Mouse (Mus musculus): ENCODE results near the gene Mpped1. TPM values are rescaled to one million over a fixed set of nuclear protein-coding genes. Genes with fewer than 3 reads are reported as not detected.

Mpped1 gene
- polyA plus RNA-seq, 1 experiment from 2014 or later, result 0.43 TPM

DNA sequence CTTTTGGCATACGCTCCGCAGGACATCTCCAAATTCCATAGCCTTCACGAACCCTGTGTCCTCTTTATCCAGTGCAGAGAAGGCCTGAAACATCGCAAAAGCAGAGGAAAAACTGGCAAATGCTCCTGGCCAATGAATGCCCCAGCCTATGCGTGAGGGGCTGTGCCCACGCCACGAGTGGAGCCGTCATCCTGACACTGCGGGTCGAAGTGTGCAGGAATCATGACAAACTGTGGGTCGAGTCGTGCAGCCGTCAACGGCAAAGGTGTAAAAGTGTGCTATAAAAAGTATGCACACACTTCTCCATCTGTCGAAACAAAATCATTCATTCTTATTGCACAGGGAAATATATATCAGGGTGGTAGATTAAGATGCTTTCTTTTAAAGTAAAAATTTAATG lies 113.6 kb downstream of the Mpped1 start:
- Histone ChIP-seq H3K9me3 (ENCODE audit: control insufficient read depth, low read length) (no peaks in the 10 kb centered on the region), H3K27me3 (ENCODE audit: control insufficient read depth, insufficient read depth, low read depth, low read length) (no peaks in the 10 kb centered on the region; the same call in 1 of the 2 replicates), H3K4me2 (ENCODE audit: low read depth, low read length) (no peak overlapping the region), H3K36me3 (ENCODE audit: control insufficient read depth, insufficient read depth, low read length) (no peaks in the 10 kb centered on the region), H3K4me3 (ENCODE audit: low read length) (no peak overlapping the region), H3K27ac (ENCODE audit: low read length) (no peak overlapping the region), H3K9ac (ENCODE audit: low read length) (no peak overlapping the region), H3K4me1 (replicated peaks; ENCODE audit: control insufficient read depth, insufficient read depth, low read length) (no peaks in the 10 kb centered on the region)
- 75% methylated on average over 15 of the region's 15 CpGs for WGBS
- no peak for ATAC-seq (ENCODE audit: low read depth)

DNA sequence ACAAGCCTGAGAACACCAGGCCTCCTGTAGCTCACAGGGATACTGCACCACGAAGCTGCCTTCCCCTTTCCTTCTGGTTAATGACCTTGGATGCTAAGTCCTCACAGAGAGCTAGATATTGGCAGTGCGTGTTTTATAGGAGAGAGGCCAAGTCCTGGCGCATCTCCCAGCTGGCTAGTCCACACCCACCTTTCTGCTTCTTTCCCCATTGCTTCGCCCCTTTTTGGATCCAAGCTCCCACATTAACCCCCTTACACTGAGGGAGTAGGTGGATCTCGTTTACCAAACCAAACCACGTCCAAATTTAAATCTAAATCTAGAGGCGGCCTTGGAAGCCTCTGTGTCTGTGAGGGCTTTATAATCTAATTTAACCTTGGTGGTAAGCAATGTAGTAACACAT lies 115.0 kb downstream of the Mpped1 start:
- H3K4me3 ChIP-seq (ENCODE audit: low read length), result no peak overlapping the region
- no peak overlapping the region for H3K9ac ChIP-seq (ENCODE audit: low read length)
- H3K27ac ChIP-seq (ENCODE audit: low read length), result no peak overlapping the region
- no peaks in the 10 kb centered on the region; the same call in 1 of the 2 replicates for H3K27me3 ChIP-seq (ENCODE audit: control insufficient read depth, insufficient read depth, low read depth, low read length)
- no peak for ATAC-seq (ENCODE audit: low read depth)
- no peaks in the 10 kb centered on the region for H3K4me1 ChIP-seq (replicated peaks; ENCODE audit: control insufficient read depth, insufficient read depth, low read length)
- no peaks in the 10 kb centered on the region for H3K36me3 ChIP-seq (ENCODE audit: control insufficient read depth, insufficient read depth, low read length)
- no peak overlapping the region for H3K4me2 ChIP-seq (ENCODE audit: low read depth, low read length)
- WGBS, result 71% methylated on average over 7 of the region's 7 CpGs
- H3K9me3 ChIP-seq (ENCODE audit: control insufficient read depth, low read length), result no peaks in the 10 kb centered on the region

DNA sequence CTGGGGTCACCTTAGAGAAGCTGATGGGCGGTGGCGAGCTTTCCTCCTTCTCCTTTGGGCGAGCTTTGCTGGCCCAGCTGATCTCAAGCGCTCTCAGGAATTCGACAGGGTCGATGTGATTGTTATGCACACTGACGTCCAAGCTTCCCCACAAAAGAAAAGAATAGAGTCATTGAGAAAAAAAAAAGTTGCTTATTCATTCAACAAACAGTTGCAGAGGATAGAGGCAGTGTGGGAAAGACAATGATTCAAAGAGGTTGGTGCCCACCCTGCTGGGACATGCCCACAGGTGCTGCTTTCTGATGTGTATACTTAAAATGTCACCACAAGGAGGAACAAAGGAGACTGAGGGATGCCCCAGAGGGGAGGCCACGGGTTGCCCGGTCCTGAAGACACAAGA lies 116.7 kb downstream of the Mpped1 start:
- H3K27ac ChIP-seq (ENCODE audit: low read length), result no peak overlapping the region
- no peaks in the 10 kb centered on the region for H3K4me1 ChIP-seq (replicated peaks; ENCODE audit: control insufficient read depth, insufficient read depth, low read length)
- WGBS, result 36% methylated on average over 9 of the region's 9 CpGs

DNA sequence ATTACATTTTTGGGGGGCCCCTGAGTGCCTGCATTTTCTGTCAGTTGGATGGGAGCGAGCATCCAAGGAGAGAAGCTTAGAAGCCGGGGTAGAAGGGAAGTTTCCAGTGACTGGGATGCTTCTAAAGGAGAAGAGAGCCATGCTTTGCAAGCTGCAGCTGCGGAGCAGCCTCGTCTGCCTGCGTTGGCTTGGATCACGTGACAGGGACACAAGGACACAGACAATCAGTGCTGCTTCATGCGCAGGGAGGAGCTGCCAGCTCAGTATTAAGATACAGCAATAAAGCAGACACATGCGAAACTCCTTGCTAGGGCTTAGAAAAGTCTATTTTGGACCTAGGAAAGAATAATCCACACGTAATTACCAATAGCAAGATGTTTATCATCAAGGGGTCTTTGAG lies 118.0 kb downstream of the Mpped1 start:
- Histone ChIP-seq H3K36me3 (ENCODE audit: control insufficient read depth, insufficient read depth, low read length) (no peaks in the 10 kb centered on the region), H3K27ac (ENCODE audit: low read length) (no peak overlapping the region), H3K9me3 (ENCODE audit: control insufficient read depth, low read length) (no peaks in the 10 kb centered on the region), H3K4me1 (replicated peaks; ENCODE audit: control insufficient read depth, insufficient read depth, low read length) (no peaks in the 10 kb centered on the region), H3K4me3 (ENCODE audit: low read length) (no peak overlapping the region), H3K27me3 (ENCODE audit: control insufficient read depth, insufficient read depth, low read depth, low read length) (no peaks in the 10 kb centered on the region; the same call in 1 of the 2 replicates), H3K4me2 (ENCODE audit: low read depth, low read length) (no peak overlapping the region), H3K9ac (ENCODE audit: low read length) (no peak overlapping the region)
- no peak for ATAC-seq (ENCODE audit: low read depth)
- WGBS, result 53% methylated on average over 9 of the region's 9 CpGs

More for the DNA sequence above, 116.7 kb downstream of the Mpped1 start:
- ATAC-seq (ENCODE audit: low read depth), result no peak
- Histone ChIP-seq H3K4me3 (ENCODE audit: low read length) (no peak overlapping the region), H3K9me3 (ENCODE audit: control insufficient read depth, low read length) (no peaks in the 10 kb centered on the region), H3K36me3 (ENCODE audit: control insufficient read depth, insufficient read depth, low read length) (no peaks in the 10 kb centered on the region), H3K27me3 (ENCODE audit: control insufficient read depth, insufficient read depth, low read depth, low read length) (no peaks in the 10 kb centered on the region; the same call in 1 of the 2 replicates), H3K4me2 (ENCODE audit: low read depth, low read length) (no peak overlapping the region), H3K9ac (ENCODE audit: low read length) (no peak overlapping the region)

DNA sequence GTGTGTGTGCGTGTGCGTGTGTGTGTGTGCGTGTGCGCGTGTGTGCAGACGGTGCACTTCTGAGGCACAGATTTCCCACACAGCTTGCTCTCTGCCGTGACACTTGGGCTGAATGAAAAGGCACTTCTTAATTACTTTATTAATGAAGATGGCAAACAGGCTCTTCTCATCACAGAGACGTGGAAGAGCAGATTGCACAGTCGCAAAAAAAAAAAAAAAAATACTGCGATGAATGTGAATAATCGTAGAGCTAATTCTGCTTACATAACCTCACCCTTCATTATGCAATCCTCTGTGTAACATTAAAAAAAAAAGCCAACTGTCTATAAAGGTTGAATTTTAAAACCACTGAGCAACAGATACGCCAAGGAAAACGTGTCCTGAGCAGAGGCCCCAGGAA lies 127.2 kb downstream of the Mpped1 start:
- Histone ChIP-seq H3K27me3 (ENCODE audit: control insufficient read depth, insufficient read depth, low read depth, low read length) (no peaks in the 10 kb centered on the region), H3K4me1 (replicated peaks; ENCODE audit: control insufficient read depth, insufficient read depth, low read length) (no peaks in the 10 kb centered on the region), H3K27ac (ENCODE audit: low read length) (no peak overlapping the region), H3K36me3 (ENCODE audit: control insufficient read depth, insufficient read depth, low read length) (no peaks in the 10 kb centered on the region), H3K9me3 (ENCODE audit: control insufficient read depth, low read length) (no peaks in the 10 kb centered on the region), H3K4me2 (ENCODE audit: low read depth, low read length) (no peak overlapping the region), H3K4me3 (ENCODE audit: low read length) (no peak overlapping the region), H3K9ac (ENCODE audit: low read length) (no peak overlapping the region)
- no peak for ATAC-seq (ENCODE audit: low read depth)
- 77% methylated on average over 13 of the region's 13 CpGs for WGBS

Other genes starting within 250 kb of the Mpped1 start
- 112 and 142 TPM in 2 replicates for gene Tspo, start 215.9 kb upstream of the Mpped1 start, polyA plus RNA-seq (2015; fragmentation: Nextera tagmentation; extraction: Ambion mirVana)
- 26.6 and 28.2 TPM in 2 replicates for gene Mcat, start 215.7 kb upstream of the Mpped1 start, polyA plus RNA-seq (2015; fragmentation: Nextera tagmentation; extraction: Ambion mirVana)
- 30.5 and 32.7 TPM in 2 replicates for gene Ttll12, start 184.3 kb upstream of the Mpped1 start, polyA plus RNA-seq (2015; fragmentation: Nextera tagmentation; extraction: Ambion mirVana)
- 3.8 and 4.9 TPM in 2 replicates for gene Scube1, start 54.4 kb upstream of the Mpped1 start, polyA plus RNA-seq (2015; fragmentation: Nextera tagmentation; extraction: Ambion mirVana)